Mouse (Mus musculus) B cell, adult 67 days (primary cell): ENCODE measurements around the gene H2-T3. TPM values are rescaled to one million over a fixed set of nuclear protein-coding genes. Genes with fewer than 3 reads are reported as not detected.

Experiments used
- total RNA-seq, 2 experiments: library from RNA; stranded (reverse); gene quantifications; 4 replicates each; pipeline ENCODE4 v1.2.4; 2023

Gene H2-T3
- total RNA-seq, result 1 to 10 TPM in 1 of 2 experiments, not detected in 1; 1.1 TPM

GRCm38 (mm10) chr17:36190169-36190507 is at the start of gene H2-T3:
TSS of gene H2-T3 (minus strand) at chr17:36190287.

GRCm38 (mm10) chr17:36168039-36168652 is 21.9 kb downstream of the H2-T3 start, which contains the start of gene Gm8909:
TSS of gene Gm8909 (minus strand) at chr17:36168537.

Other genes with a start within 250 kb of the H2-T3 start
- gene Abcf1, start 220.5 kb downstream of the H2-T3 start, total RNA-seq, result 100 to 1,000 TPM; 117 to 132 TPM
- 10 to 100 TPM; 74.8 to 75.1 TPM for gene Gnl1, start 210.4 kb downstream of the H2-T3 start, total RNA-seq
- 10 to 100 TPM; 73.2 to 83.1 TPM for gene Prr3, start 210.1 kb downstream of the H2-T3 start, total RNA-seq
- gene H2-T24, start 169.7 kb downstream of the H2-T3 start, total RNA-seq, result 10 to 100 TPM; 51.7 to 61.2 TPM
- 100 to 1,000 TPM; 329 to 359 TPM for gene H2-T23, start 157.4 kb downstream of the H2-T3 start, total RNA-seq
- 10 to 100 TPM; 85.3 to 96.3 TPM for gene H2-T22, start 147.5 kb downstream of the H2-T3 start, total RNA-seq
- gene Gm6034, start 147.3 kb downstream of the H2-T3 start, total RNA-seq, result under 1 TPM; 0.47 to 0.78 TPM
- gene Gm11127, start 131.9 kb downstream of the H2-T3 start, total RNA-seq, result 10 to 100 TPM; 60.8 to 61.3 TPM
- 1 to 10 TPM; 1.2 to 1.9 TPM for gene Gm19684, start 68.6 kb downstream of the H2-T3 start, total RNA-seq
- gene Gm7030, start 60.9 kb downstream of the H2-T3 start, total RNA-seq, result 10 to 100 TPM; 11.2 to 17.6 TPM
- under 1 TPM in 1 of 2 experiments, not detected in 1; 0.93 TPM for gene Gm8909, start 21.8 kb downstream of the H2-T3 start, total RNA-seq
- gene Rpp21, start 67.8 kb upstream of the H2-T3 start, total RNA-seq, result 10 to 100 TPM; 61.6 to 61.8 TPM
- gene Trim39, start 82.0 kb upstream of the H2-T3 start, total RNA-seq, result 10 to 100 TPM; 79.8 to 81.2 TPM
- not detected for gene H2-M10.2, start 96.2 kb upstream of the H2-T3 start, total RNA-seq
- not detected for gene H2-M10.1, start 135.9 kb upstream of the H2-T3 start, total RNA-seq
- gene H2-M10.3, start 178.1 kb upstream of the H2-T3 start, total RNA-seq, result not detected